Mouse (Mus musculus): ENCODE results near the gene Lrguk. TPM values are rescaled to one million over a fixed set of nuclear protein-coding genes. Genes with fewer than 3 reads are reported as not detected.

The Lrguk gene
- polyA plus RNA-seq (2017; shearing (Covaris generic)) = not detected

DNA sequence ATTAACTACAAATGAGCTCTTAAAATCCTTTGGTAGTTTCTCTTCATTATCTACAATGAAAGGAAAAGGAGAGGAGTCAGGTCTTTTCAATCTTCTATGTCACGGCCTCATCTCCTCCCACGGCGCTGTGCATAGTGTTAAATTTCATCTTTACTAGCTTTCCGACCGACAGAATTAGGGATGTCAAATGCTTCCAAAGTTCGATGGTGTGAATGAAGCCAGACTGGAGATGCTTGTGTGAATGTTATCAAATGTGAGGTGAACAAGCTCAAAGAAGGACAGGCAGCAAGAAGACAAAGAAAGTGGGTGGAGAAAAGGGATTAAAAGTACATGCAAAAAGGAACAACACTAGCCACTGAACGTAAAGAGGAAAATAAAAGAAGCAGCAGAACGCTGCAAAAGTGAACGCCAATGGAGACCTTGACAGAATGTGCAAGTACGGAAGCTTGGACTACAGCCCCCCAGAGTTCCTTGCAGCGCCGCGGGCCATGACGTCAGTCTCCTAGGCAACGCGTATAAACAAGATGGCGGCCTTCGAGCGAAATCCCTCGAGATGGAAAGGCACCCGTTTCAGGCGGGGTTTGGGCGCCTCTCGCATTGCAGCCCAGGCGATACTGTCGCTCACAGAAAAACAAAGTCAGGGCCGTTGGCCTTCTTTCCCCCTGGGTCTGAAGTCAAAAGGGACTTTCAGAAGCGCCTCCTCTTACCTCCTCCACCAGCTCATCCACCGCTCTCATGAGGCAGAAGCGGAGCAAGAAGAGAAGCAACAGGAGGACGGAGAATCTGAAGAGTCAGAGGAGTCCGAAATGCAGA lies at the start of gene Lrguk:
Lrguk (plus strand) TSS at position 516 of the 813 bp plus-strand sequence.

DNA sequence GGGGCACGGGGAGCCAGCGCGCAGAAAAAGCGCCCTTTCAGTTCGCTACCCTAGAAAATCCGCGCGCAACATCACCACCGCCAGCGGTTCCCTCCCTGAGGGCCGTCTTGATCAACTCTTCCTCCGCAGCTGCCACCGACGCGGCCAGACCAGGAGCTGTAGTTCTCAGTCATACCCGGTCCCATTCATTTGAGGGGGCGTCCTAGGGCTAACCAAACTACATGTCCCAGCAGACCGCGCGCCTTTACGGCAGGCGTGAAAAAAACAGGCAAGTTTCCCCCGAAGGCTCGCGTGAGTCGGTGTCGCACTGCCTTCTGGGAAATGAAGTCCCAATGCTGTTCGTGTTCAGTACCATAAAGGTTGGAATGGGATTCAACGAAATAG lies 147.6 kb downstream of the Lrguk start, which contains the start of gene Slc35b4:
Slc35b4 (minus strand) TSS at position 248 of the 384 bp plus-strand sequence.

Other genes with a start within 250 kb of the Lrguk start
- 61.1 TPM for gene Slc35b4, start 147.7 kb downstream of the Lrguk start, polyA plus RNA-seq (2017; shearing (Covaris generic))